Mouse (Mus musculus) C2C12 (cell line): ENCODE measurements around the gene Iscu.

Experiments
- CTCF ChIP-seq: IDR thresholded peaks from one replicate; pipeline ENCODE4 v1.5.1; 2011; ENCODE audit not compliant: control insufficient read depth, insufficient read depth, insufficient read length
- MYOG ChIP-seq: IDR thresholded peaks from one replicate; pipeline ENCODE4 v1.6.1; 2011; ENCODE audit not compliant: control insufficient read depth, insufficient read length; ENCODE audit errors: extremely low read depth

DNA sequence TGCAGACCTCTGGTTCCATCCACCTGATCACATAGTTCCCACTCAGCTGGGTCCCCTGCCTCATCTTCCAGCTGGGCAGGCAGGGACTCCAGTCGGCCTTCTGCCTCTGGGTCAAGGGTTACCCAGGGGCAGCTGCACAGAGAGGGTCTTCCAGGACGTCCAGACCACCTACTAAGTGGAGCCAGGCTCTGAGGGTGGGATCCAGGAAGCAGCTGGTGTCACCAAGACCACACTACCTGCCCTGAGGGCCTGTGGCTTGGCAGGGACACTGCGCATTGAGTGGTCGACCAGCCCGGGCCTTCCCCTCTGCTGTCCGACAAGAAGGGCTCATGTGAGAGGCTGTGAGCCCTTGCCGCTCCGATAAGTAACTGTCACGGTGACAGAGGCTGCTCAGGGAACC, 35.2 kb downstream of the Iscu start:
- no peak for TF ChIP-seq CTCF
- TF ChIP-seq MYOG, result no peak
